ENCODE assay signal across 18 mouse cellular contexts in the genomic region with DNA sequence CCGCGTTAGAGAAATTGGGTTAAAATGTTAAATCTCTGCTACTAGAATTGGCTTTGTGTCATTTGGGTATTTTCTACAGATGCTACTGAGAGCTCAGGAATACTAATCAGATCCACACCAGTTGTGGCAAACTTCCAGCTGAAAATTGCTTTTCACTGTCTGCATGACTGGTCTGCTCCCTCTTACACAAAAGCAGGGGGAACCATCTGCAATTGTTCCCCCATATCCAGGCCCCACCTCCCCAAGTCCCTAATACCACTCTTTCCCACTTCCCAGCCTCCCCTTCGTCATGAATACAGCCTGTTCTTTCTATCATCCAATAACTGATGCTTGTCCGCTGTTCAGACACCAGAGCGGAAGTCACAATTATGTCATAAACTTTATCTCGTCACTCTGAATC. TPM values are rescaled to one million over a fixed set of nuclear protein-coding genes. Genes with fewer than 3 reads are reported as not detected.
DNase-seq lines count a peak whose midpoint lies in the region; ATAC-seq lines count a peak whose summit lies in the region.
"Had no signal": no experiment of that assay in that cellular context is flagged by ENCODE, and none has a peak within 500 bp of the region (broad histone marks: within the 10 kb centered on the region; RNA-seq: fewer than 3 reads in every experiment).

No protein-coding gene starts in this region.

- 78% methylated on average over 6 of the region's 6 CpGs for WGBS in midbrain, embryonic 11.5 days
- WGBS in midbrain, embryonic 10.5 days: 87% methylated on average over 6 of the region's 6 CpGs
- WGBS in forebrain, embryonic 16.5 days: 35% methylated on average over 6 of the region's 6 CpGs
- WGBS in neural tube, embryonic 14.5 days: 74% methylated on average over 6 of the region's 6 CpGs
- WGBS in liver, embryonic 11.5 days: 81% methylated on average over 6 of the region's 6 CpGs

- 0 out of 2 replicates have a peak, but pooled peaks have one; percentile 40 for ATAC-seq in midbrain, embryonic 11.5 days (ENCODE audit: low FRiP score)
- ATAC-seq in forebrain, embryonic 16.5 days: peak; percentile 94
- no peak for ATAC-seq in neural tube, embryonic 14.5 days (ENCODE audit: low read depth)
- ATAC-seq in liver, embryonic 11.5 days (replicated peaks; ENCODE audit: low FRiP score): no peak

- H3K36me3 ChIP-seq in midbrain, embryonic 11.5 days (ENCODE audit: control insufficient read depth, insufficient read depth, low read length): no peaks in the 10 kb centered on the region
- no peaks in the 10 kb centered on the region for H3K36me3 ChIP-seq in midbrain, embryonic 10.5 days
- no peaks in the 10 kb centered on the region for H3K36me3 ChIP-seq in forebrain, embryonic 16.5 days (ENCODE audit: control insufficient read depth, insufficient read depth)
- no peaks in the 10 kb centered on the region for H3K36me3 ChIP-seq in neural tube, embryonic 14.5 days (ENCODE audit: control insufficient read depth, insufficient read depth, low read length)
- no peaks in the 10 kb centered on the region for H3K36me3 ChIP-seq in liver, embryonic 11.5 days (ENCODE audit: control insufficient read depth, insufficient read depth, low read length)
- H3K36me3 ChIP-seq: liver, embryonic 15.5 days had no signal

- H3K4me2 ChIP-seq in midbrain, embryonic 11.5 days: no peak overlapping the region
- no peak overlapping the region for H3K4me2 ChIP-seq in forebrain, embryonic 16.5 days (ENCODE audit: low read length)
- no peak overlapping the region for H3K4me2 ChIP-seq in neural tube, embryonic 14.5 days (ENCODE audit: low read depth, low read length)
- H3K4me2 ChIP-seq in liver, embryonic 11.5 days: no peak overlapping the region
- H3K4me2 ChIP-seq: liver, embryonic 15.5 days had no signal

- peak; percentile 39 for DNase-seq in heart, adult 11 months
- no peak for DNase-seq in heart, postnatal 4 days
- peak; percentile 79 for DNase-seq in midbrain, embryonic 11.5 days (ENCODE audit: low spot score, missing footprints)
- no peak for DNase-seq in midbrain, embryonic 10.5 days (ENCODE audit: low spot score)
- DNase-seq in gastrocnemius, postnatal 25 days: no peak
- DNase-seq in liver, embryonic 11.5 days (ENCODE audit: low spot score): no peak
- DNase-seq: adrenal gland, adult 2 months; kidney, postnatal 25 days; right cerebral cortex, postnatal 25 days; thymus, postnatal 14 days had no signal

- no peaks in the 10 kb centered on the region for H3K9me3 ChIP-seq in midbrain, embryonic 11.5 days (ENCODE audit: control insufficient read depth, low read length)
- H3K9me3 ChIP-seq in midbrain, embryonic 10.5 days (replicated peaks): no peaks in the 10 kb centered on the region
- no peaks in the 10 kb centered on the region for H3K9me3 ChIP-seq in forebrain, embryonic 16.5 days (ENCODE audit: control insufficient read depth, low read length)
- H3K9me3 ChIP-seq in neural tube, embryonic 14.5 days (ENCODE audit: control insufficient read depth, low read length): no peaks in the 10 kb centered on the region
- no peaks in the 10 kb centered on the region for H3K9me3 ChIP-seq in liver, embryonic 11.5 days (ENCODE audit: control insufficient read depth, low read length)
- H3K9me3 ChIP-seq: liver, embryonic 15.5 days had no signal

- no peaks in the 10 kb centered on the region for H3K4me1 ChIP-seq in midbrain, embryonic 11.5 days (ENCODE audit: control insufficient read depth, insufficient read depth, low read length)
- peaks cover 19% of the 10 kb centered on the region for H3K4me1 ChIP-seq in midbrain, embryonic 10.5 days
- peaks cover 11% of the 10 kb centered on the region for H3K4me1 ChIP-seq in forebrain, embryonic 16.5 days (replicated peaks; ENCODE audit: control insufficient read depth, insufficient read depth, low read length)
- 0 out of 2 replicates have a peak, but pooled peaks cover 3% of the 10 kb centered on the region for H3K4me1 ChIP-seq in neural tube, embryonic 14.5 days (ENCODE audit: control insufficient read depth, insufficient read depth, low read length)
- no peaks in the 10 kb centered on the region for H3K4me1 ChIP-seq in liver, embryonic 11.5 days (replicated peaks; ENCODE audit: control insufficient read depth, insufficient read depth, low read length)
- H3K4me1 ChIP-seq: liver, embryonic 15.5 days had no signal

- no peak overlapping the region for H3K4me3 ChIP-seq in midbrain, embryonic 11.5 days (ENCODE audit: low read depth, low read length)
- no peak overlapping the region for H3K4me3 ChIP-seq in midbrain, embryonic 10.5 days
- H3K4me3 ChIP-seq in forebrain, embryonic 16.5 days (replicated peaks; ENCODE audit: low read length): no peak overlapping the region
- no peak overlapping the region for H3K4me3 ChIP-seq in neural tube, embryonic 14.5 days (ENCODE audit: low read depth, low read length)
- no peak overlapping the region for H3K4me3 ChIP-seq in liver, embryonic 11.5 days (ENCODE audit: low read depth, low read length)
- H3K4me3 ChIP-seq: liver, embryonic 15.5 days had no signal

- no peak overlapping the region for H3K9ac ChIP-seq in midbrain, embryonic 11.5 days (ENCODE audit: low read length)
- H3K9ac ChIP-seq in forebrain, embryonic 16.5 days (replicated peaks; ENCODE audit: low read depth, low read length): no peak overlapping the region
- no peak overlapping the region for H3K9ac ChIP-seq in neural tube, embryonic 14.5 days (replicated peaks; ENCODE audit: low read depth, low read length)
- no peak overlapping the region for H3K9ac ChIP-seq in liver, embryonic 11.5 days (ENCODE audit: low read depth, low read length)
- H3K9ac ChIP-seq: liver, embryonic 15.5 days had no signal

- H3K27ac ChIP-seq in midbrain, embryonic 11.5 days (ENCODE audit: low read depth, low read length): no peak overlapping the region
- H3K27ac ChIP-seq in midbrain, embryonic 10.5 days (replicated peaks): no peak overlapping the region
- H3K27ac ChIP-seq in forebrain, embryonic 16.5 days (ENCODE audit: low read length): 0 out of 2 replicates have a peak overlapping the region, but pooled peaks have one; percentile 21
- peak overlapping the region; percentile 48; the same call in 1 of the 2 replicates for H3K27ac ChIP-seq in neural tube, embryonic 14.5 days (ENCODE audit: low read depth, low read length)
- no peak overlapping the region for H3K27ac ChIP-seq in liver, embryonic 11.5 days (ENCODE audit: low read depth, low read length)
- H3K27ac ChIP-seq: liver, embryonic 15.5 days; macrophage had no signal

- H3K27me3 ChIP-seq in midbrain, embryonic 11.5 days (ENCODE audit: control insufficient read depth, insufficient read depth, low read length): no peaks in the 10 kb centered on the region
- H3K27me3 ChIP-seq in midbrain, embryonic 10.5 days (ENCODE audit: low read depth, poor library complexity, severe bottlenecking): no peaks in the 10 kb centered on the region
- no peaks in the 10 kb centered on the region for H3K27me3 ChIP-seq in forebrain, embryonic 16.5 days (replicated peaks; ENCODE audit: control insufficient read depth, insufficient read depth, low read length)
- no peaks in the 10 kb centered on the region for H3K27me3 ChIP-seq in neural tube, embryonic 14.5 days (ENCODE audit: control insufficient read depth, insufficient read depth, low read length)
- H3K27me3 ChIP-seq in liver, embryonic 11.5 days (replicated peaks; ENCODE audit: control insufficient read depth, insufficient read depth, low read length): no peaks in the 10 kb centered on the region
- H3K27me3 ChIP-seq: liver, embryonic 15.5 days had no signal

RNA-seq across cellular contexts. Expression of a gene that starts 27.8 kb away (rescaled TPM):
- total RNA-seq in heart, postnatal 4 days (2021): 10 to 100 TPM; 13.8 to 14.0 TPM
- polyA plus RNA-seq in midbrain, embryonic 11.5 days (2014; fragmentation: Nextera tagmentation; extraction: Ambion mirVana): 63.2 and 66.7 TPM in 2 replicates
- polyA plus RNA-seq in midbrain, embryonic 10.5 days (2016; fragmentation: Nextera tagmentation; extraction: Ambion mirVana): 42.2 and 72.4 TPM in 2 replicates
- 255 and 277 TPM in 2 replicates for polyA plus RNA-seq in forebrain, embryonic 16.5 days (2015; fragmentation: Nextera tagmentation; extraction: Ambion mirVana)
- 276 and 297 TPM in 2 replicates for polyA plus RNA-seq in neural tube, embryonic 14.5 days (2014; fragmentation: Nextera tagmentation; extraction: Ambion mirVana)
- 1 to 10 TPM; 6.3 to 9.1 TPM for total RNA-seq in gastrocnemius, postnatal 25 days (2021)
- 2.7 and 3.3 TPM in 2 replicates for polyA plus RNA-seq in liver, embryonic 11.5 days (2014; fragmentation: Nextera tagmentation; extraction: Ambion mirVana)
- total RNA-seq: common myeloid progenitor, adult 5-6 weeks; granulocyte monocyte progenitor cell, adult 5-6 weeks; MEL had no signal

RNA-seq across cellular contexts. Expression of a gene that starts 32.6 kb away (rescaled TPM):
- under 1 TPM in 1 of 2 experiments, not detected in 1; 0.19 TPM for total RNA-seq in heart, postnatal 4 days (2021)
- not detected in 2 replicates for polyA plus RNA-seq in midbrain, embryonic 11.5 days (2014; fragmentation: Nextera tagmentation; extraction: Ambion mirVana)
- 0.05 TPM in 1 of 2 replicates, not detected in the other for polyA plus RNA-seq in midbrain, embryonic 10.5 days (2016; fragmentation: Nextera tagmentation; extraction: Ambion mirVana)
- not detected in 2 replicates for polyA plus RNA-seq in forebrain, embryonic 16.5 days (2015; fragmentation: Nextera tagmentation; extraction: Ambion mirVana)
- polyA plus RNA-seq in neural tube, embryonic 14.5 days (2014; fragmentation: Nextera tagmentation; extraction: Ambion mirVana): 0.08 TPM in 1 of 2 replicates, not detected in the other
- total RNA-seq in gastrocnemius, postnatal 25 days (2021): not detected
- not detected in 2 replicates for polyA plus RNA-seq in liver, embryonic 11.5 days (2014; fragmentation: Nextera tagmentation; extraction: Ambion mirVana)
- total RNA-seq: adrenal gland, adult 2 months; common myeloid progenitor, adult 5-6 weeks; granulocyte monocyte progenitor cell, adult 5-6 weeks; MEL; neutrophil, adult 5-6 weeks had no signal
- polyA plus RNA-seq: adrenal gland, adult 2 months; liver, embryonic 15.5 days; macrophage had no signal

Comparison
In these comparisons a context has a peak if more than half of its experiments do, and no peak if none do; other contexts are left out.
1. DNase-seq: peak in heart, adult 11 months (single experiment) and midbrain, embryonic 11.5 days (single experiment); none in heart, postnatal 4 days (single experiment), midbrain, embryonic 10.5 days (single experiment), gastrocnemius, postnatal 25 days (single experiment) and liver, embryonic 11.5 days (single experiment).
2. ATAC-seq: peak in midbrain, embryonic 11.5 days (single experiment) and forebrain, embryonic 16.5 days (single experiment); none in neural tube, embryonic 14.5 days (single experiment) and liver, embryonic 11.5 days (single experiment).
3. H3K27ac ChIP-seq: peak in forebrain, embryonic 16.5 days (single experiment) and neural tube, embryonic 14.5 days (single experiment); none in midbrain, embryonic 11.5 days (single experiment), midbrain, embryonic 10.5 days (single experiment) and liver, embryonic 11.5 days (single experiment).